Mouse (Mus musculus): Measurements from ENCODE around the gene Akr1cl.
"Not testable (repeated sequence)": the region's sequence is repeated elsewhere in the genome, so short reads cannot be mapped to it uniquely, and the experiment has no call there.

Akr1cl gene

DNA sequence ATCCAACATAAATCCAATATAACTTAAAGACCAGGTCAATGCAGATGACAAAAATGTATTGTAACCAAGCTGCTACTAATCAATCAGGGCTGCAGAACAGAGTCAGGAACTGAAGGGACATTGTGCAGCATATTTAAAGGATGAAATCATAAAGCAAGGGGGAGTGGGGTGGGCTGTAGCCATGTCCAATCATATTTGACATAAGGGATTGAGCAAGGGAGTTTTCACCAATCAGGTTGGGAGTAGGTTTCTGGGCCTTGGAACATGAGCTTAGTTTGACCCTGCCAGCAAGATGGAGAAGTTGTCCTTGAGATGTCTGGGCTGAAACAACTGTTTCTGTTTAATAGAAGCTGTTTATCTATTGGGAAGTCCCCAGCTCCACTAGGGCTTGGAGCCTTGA, at the start of gene Akr1cl:
Gene Akr1cl (minus strand): TSS at position 119 of the 400 bp plus-strand sequence.
- no peak for DNase-seq (ENCODE audit: low read depth, low spot score)

DNA sequence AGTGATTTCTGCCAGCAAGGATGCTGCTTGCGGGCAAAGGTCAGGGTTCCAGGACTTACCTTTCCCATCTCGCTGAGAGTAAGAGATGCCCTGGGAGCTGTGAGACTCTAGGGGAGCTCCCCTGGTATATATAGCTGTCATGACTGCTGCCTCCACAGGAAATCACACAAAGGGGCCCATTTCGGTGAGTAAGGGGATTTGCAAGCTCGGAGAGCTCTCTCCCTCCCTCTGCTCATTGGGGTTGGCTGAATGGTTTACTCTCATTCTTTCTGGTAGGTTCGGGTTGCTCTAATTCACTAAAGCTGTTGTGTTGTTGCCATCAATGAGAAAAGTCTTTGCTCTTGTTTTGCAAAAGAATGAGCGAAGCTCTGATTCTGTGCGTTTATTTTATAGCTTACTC, 49.6 kb upstream of the Akr1cl start, which contains the start of gene Crygb:
Gene Crygb (minus strand): TSS at position 101 of the 400 bp plus-strand sequence.
- DNase-seq (ENCODE audit: low read depth, low spot score) = no peak

DNA sequence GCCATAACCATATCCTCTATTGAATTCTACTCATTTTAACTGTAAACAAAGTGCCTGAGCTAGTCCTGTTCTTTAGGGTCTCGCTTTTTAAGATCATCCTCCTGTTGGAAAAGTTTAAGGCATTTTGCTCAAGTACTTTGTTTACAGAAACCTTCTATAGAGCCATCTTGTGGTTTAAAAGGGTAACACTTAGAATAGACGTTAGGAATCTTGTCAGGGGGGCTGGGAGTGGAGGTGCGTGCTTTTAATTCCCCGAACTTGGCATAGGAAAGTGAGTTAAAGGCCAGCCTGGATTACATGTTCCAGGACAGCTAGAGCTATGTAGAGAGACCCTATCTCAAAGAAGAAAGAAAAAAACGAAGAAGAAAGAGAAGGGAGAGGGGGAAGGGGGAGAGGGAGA, 43.0 kb upstream of the Akr1cl start:
- DNase-seq (ENCODE audit: low read depth, low spot score) = peak; percentile 37

DNA sequence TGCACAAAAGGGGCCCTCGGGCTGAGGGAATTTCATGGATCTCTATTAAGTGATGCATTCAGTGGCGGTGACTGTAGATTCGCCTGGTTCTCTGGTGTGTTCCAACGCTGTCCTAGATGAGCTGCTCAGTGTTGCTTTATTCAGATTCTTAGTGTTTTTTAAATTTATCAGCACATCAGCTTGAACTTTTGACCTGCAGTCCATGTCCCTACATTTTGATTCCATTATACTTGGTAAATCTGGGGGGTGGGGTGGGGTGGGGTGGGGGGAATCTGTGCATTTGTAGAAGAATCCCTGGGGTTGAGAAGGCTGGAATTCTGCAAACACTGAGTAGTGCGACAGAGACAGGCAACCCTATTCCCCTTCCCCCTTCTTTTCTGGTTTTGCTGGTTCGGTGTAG, 41.0 kb upstream of the Akr1cl start, which contains the start of gene Crygc:
Gene Crygc (minus strand): TSS at position 101 of the 400 bp plus-strand sequence.
- no peak for DNase-seq (ENCODE audit: low read depth, low spot score)

DNA sequence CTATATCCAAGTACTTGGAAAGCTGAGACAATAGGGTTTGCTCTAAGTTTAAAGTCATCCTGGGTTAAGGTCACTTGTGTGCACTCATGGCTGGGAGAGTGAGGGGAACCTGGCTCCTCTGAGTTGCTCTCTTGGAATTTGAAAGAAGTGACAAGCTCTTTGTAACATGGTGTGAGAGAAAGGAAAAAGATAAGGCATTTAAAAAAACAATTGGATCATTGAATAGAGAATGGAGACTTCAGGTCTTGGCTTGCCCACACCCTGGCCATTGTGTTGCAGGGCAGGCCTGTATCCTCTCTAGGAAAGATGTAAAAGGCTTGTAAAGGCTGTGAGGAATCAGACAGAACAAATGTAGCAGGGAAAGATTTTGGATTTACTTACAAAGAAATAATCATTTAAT, 35.3 kb upstream of the Akr1cl start:
- DNase-seq (ENCODE audit: low read depth, low spot score) = peak; percentile 75

DNA sequence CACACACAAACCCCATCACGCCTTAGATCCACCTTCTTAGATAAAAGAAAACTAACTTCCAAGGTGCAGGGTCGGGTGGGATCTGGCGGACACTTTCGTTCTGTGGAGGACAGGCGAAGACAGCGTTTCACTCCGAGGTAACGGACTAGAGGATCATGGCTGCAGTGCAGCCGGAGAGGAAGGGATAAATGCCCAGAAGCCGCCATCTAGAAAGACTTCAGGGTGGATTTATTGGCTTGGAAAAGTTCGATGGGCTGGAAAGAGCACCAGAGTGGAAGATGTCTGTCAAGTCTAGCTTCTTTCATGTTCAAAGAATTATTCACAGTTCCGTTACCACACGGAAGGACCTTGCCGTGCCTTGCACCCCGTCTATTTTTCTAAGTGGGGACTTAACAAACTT, 31.6 kb upstream of the Akr1cl start:
- no peak for DNase-seq (ENCODE audit: low read depth, low spot score)

DNA sequence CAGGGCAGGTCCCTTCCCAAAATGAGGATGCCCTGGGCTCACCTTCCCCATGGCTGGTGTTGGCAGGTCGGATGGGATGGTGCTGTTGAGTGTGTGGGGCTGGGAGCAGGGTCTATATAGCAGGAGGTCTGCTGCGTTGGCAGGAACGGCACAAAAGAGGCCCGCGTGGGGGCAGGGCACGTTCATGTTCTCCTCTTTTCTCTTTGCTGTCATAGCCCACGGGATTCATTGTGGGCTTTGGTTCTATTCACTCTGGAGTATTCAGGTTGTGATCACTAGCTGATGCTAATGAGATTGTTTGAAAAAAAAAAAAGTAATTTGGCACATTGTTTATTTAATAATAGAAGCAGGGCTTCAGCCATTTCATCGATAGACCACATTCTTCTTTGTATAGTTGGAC, 30.8 kb upstream of the Akr1cl start, which contains the start of gene Crygd:
Gene Crygd (minus strand): TSS at position 101 of the 400 bp plus-strand sequence.
- DNase-seq (ENCODE audit: low read depth, low spot score) = no peak

DNA sequence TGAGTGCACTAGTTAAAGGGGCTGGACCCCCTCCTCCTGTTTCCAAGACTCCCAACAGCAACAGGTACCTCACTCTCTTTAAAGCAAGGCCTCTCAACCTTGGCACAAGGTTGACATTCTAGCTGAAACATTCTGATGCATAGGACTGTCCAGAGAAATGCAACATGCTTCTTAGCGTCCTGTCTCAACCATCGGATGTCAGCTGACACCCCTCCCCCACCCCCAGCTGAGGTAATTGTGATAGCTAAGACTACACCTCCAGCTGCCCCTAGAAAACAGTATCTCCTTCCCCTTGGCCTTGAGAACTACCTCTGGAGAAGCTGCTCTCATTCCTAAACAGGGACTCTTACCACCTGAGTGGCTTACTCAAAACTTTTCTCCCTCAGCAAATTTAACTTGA, 19.6 kb upstream of the Akr1cl start:
- DNase-seq (ENCODE audit: low read depth, low spot score) = peak; percentile 56

DNA sequence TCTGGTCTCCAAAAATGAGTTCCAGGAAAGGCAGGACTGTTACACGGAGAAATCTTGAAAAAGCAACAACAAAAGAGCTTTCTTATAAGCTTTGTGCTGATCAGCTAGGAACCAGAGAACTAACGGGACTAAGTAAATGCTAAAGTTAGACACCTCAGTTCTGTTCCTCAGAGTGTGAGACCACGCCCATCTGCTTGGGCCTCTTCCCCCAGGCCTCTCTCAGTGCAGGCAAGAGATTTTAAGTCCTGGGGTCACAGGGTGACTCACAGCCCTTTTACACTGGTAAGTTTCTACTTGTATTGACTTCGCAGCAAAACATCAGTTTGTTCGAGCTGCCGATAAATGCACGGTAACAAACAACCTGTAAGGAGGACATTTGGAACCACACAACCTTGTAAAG, 19.1 kb upstream of the Akr1cl start:
- DNase-seq (ENCODE audit: low read depth, low spot score) = peak; percentile 64

DNA sequence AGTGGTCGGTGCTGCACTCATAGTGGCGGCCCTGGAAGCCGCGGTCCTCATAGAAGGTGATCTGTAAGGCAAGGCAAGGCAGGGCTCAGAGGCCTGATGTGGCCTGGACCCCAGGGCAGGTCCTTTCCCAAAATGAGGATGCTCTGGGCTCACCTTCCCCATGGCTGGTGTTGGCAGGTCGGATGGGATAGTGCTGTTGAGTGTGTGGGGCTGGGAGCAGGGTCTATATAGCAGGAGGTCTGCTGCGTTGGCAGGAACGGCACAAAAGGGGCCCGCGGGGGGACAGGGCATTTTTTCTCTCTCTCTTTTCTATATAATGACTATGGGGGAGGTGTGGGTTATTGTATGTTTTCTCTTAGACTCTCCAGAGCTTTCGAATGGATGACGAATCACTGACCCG, 18.4 kb upstream of the Akr1cl start, which contains the start of gene Cryge:
Gene Cryge (minus strand): TSS at position 198 of the 400 bp plus-strand sequence.
- DNase-seq (ENCODE audit: low read depth, low spot score) = not testable (repeated sequence)

DNA sequence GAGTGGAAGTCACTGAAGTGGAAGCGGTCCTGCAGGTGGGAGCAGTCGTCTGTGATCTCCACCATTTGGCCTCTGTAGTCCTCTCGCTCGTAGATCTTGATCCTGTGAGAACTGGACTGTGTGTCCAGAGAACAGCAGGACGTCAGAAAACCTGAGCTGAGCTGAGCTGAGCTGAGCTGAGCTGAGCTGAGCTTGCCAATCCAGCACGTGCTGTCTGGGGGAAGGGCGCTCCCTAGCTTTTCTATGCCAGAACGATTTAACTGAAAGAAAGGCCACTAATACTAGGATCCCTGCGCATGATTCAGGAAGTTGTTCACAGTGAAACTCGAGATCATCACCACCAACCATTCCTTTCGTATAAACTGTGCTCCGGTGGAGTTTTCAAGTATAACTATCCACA, 16.2 kb upstream of the Akr1cl start:
- DNase-seq (ENCODE audit: low read depth, low spot score) = peak; percentile 62

DNA sequence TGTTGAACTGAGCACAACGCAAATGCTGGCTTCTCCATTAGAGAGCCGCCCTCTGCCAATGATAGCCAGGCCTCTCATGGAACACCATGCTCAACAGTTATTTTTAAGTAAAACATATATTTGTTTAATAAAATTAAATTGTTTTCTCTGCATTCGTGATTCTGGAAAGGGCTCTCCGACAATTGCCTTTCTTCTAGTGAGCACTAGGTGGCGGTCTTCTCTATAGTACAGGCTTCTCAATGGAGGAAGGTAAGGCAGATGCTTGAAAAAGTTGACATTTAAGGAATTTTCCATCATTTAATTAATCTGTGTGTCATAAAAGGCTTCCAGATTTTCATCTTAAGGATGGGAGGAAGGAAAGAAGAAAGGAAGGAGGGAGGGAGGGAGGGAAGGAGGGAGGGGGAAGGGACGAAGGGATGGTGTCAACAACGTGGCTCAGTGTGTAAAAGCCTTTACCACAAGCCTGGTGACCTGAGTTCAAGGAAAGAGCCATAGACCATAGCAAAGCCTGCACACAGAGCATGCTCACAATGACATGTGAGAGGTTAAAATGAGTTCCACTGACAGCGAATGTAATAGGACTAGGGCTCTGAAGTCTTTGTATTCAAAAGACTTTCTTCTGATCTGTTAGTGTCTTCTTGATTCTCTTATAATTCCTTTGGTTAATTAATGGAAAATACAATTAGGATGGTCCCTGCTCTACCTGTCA, 14.0 kb upstream of the Akr1cl start:
- peak; percentile 35 for DNase-seq (ENCODE audit: low read depth, low spot score)

DNA sequence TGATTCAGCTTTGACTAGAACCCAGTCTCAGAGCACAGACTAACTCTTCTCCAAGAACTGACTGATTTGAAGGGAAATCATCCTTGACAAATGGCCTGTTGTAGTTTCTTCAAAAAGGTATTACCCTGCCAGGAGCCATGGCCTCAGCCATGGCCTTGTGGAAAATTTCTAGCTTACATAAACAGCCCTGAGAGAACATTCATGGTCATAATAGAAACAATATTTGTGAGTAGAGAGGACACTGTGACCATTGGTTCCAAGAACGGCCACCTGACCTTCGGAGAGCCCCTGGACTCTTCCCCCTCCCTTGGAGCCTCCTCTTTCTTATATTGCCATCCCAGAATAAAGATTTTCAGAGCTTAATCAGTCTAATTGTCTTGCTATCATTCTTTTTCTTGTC, 10.9 kb upstream of the Akr1cl start:
- no peak for DNase-seq (ENCODE audit: low read depth, low spot score)

DNA sequence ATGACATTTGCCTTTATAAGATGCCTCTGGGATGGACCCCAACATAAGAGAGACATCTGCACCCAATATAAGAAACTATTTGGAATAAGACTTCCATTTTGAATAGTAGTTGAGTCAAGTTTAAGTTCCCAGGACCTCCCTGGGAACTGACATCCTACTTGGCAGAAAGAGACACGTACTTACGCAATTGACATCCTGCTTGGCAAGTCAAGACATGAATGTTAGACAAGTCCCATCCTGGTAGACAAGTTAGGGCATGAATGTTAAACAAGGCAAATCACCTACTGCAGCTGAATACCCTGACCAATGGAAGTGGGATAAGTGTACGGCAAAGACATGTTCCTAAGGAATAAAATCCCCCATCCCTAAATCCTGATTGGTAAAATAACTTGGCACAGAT, 9.3 kb upstream of the Akr1cl start:
- no peak for DNase-seq (ENCODE audit: low read depth, low spot score)

DNA sequence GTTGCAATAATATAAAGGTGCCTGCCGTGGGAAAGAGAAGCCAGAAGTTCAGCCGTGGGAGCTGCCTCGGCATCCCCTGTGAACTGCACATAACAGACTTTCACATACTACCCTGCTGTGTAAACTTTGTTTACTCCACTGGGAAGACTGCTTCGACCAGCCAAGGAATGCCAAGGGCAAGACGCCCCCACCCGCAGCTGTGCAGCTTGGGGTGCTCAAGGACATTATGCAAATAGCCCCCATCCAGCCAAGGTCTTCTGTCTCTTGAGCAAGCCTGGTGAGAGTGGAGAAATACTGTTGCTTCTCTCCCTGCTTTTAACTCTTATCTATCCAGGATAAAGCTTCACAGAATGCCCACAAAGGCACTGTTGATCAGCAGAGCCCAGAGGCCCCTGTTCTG, 8.2 kb upstream of the Akr1cl start:
- DNase-seq (ENCODE audit: low read depth, low spot score) = peak; percentile 91

DNA sequence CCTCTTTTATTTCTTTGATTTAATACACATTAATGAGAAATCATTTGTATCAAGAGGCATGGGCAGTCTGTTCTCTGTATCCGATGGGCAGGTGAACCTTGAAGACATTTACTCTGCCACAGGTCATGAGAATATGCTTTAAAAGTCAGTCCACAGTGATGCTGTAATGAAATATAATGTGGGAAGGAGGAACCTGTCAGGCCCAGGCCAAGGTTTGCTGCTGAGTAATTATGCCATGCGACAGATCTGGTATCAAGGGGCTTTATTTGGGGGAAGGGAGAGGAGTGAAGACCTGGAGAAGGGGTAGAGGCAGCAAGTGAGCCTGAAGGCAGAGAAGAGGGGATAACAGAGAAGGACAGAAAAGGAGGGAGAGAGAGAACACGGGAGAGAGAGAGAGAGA, 7.1 kb upstream of the Akr1cl start:
- no peak for DNase-seq (ENCODE audit: low read depth, low spot score)

DNA sequence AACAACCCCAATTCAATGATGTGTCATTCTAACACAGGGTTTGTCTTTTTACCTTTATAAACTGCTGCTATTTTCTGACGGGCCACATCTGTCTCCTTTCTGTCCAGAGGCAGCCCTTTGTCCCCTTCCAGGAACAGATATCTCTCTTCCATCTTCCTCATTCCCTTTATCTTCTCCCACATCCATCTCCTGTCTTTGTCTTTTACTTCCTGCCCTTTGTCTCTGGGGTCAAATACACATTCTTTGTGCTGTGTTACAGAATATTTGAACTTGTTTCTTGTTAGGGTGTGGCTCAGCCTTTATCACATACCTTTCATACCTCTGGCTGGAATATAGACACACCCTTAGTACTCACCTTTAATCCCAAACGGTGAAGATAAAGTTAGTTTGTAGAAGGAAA, 5.0 kb upstream of the Akr1cl start:
- peak; percentile 85 for DNase-seq (ENCODE audit: low read depth, low spot score)

DNA sequence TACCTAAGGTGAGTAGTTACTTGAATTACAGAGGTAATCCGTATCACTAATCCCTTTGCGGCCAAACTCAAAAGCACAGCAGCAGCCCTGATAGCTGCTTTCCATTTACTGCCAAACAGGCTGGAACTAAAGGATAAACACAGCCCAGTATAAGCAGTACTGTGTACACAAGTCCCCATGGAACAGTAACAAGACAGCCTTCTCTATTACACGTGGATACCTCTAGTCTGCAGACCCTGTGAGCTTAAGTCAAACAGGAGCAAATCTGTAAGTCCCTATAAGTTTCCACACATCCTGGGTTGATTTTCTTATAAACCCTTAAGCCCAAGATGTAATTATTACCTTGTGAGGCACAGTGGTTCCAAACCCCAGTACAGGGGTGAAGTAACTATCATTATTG, 3.0 kb upstream of the Akr1cl start:
- no peak for DNase-seq (ENCODE audit: low read depth, low spot score)

DNA sequence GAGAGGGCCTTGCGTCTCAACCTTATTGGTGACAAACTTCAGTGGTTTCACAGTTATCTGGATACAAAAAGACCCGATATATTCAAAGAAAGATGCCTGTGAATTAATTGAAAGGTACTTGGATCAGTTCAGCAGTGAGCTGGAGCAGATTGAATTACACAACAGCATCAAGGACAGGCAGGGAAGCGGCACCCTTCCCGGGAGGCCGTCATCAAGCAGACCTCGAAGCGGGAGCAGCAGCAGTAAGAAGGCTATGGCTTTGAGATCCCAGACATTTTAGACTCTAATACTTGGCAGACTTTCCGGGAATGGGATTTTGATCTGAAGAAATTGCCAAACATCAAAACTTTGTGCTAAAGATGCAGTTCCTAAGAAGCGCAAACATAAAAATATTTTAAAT, 4.4 kb downstream of the Akr1cl start:
- DNase-seq (ENCODE audit: low read depth, low spot score) = no peak

DNA sequence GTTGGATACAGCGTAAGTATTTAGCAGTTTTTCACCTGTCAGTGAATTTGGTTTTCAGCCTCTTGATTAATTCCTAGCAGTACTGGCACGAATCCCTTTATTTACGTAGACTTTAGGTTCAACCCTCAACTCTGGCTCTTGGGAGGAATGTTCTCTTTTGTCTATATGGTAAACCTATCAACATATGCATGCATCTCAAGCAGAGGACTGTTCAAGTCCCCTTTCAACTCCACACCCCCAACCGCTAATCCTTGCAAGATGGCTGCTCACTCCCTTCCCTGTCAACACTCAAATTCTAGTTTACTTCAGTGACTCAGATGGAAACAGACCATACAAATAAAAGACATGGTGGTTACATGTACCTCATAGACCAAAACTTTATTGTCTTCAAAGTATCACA, 19.8 kb downstream of the Akr1cl start:
- peak; percentile 71 for DNase-seq (ENCODE audit: low read depth, low spot score)

DNA sequence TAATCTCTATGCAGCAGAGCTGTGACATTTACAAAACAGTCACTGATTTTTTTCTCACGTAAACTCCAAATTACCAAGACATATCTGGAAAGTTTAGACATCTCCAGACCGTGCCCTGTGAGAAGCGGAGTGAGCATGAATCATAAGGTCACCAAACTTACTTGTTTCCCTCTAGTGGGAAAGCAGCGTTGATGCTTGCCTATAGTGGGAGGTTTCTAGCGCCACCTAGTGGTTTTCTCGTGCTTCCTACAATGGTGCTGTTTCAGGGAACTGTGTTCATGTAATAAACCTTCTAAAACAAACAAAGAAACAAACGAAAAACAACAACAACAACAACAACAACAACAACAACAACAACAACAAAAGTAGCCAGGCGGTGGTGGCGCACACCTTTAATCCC, 22.4 kb downstream of the Akr1cl start:
- peak; percentile 94 for DNase-seq (ENCODE audit: low read depth, low spot score)

DNA sequence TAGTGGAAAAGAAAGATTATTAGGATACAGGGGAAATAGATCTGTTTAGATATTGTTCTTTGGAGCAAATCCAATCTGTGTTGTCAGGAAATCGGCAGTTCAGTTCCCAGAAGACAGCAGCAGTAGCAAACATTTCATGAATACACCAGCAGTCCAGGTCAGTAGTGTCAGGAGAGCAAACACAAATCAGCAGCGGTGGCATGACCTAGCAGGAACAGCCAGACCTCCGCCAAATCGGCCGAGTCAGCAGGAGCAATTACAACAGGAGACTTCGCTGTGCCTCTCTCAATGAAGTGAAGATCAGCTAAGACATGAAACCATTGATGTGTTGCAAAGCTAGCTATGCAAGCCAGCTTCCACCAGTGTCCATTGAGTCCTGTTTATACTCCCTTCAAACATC, 27.0 kb downstream of the Akr1cl start:
- DNase-seq (ENCODE audit: low read depth, low spot score) = no peak

DNA sequence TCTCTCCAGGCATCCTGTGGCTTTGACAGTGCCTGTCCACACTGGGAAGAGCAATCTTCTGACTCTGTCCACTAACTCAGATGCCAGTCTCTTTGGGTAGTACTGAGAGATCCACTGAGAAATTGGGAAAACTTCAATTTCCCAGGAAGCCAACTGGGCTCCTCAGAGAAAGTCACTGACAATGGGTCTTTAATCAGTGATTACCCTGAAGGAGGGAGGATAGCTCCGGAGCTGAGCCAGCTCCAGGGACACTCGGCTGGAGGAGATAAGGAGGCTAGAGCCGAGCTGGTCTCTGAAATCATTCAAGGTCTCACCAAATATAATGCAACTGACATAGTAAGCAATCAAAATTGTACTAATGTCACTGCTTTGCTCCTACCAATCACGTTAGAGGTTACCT, 28.0 kb downstream of the Akr1cl start:
- DNase-seq (ENCODE audit: low read depth, low spot score) = no peak

DNA sequence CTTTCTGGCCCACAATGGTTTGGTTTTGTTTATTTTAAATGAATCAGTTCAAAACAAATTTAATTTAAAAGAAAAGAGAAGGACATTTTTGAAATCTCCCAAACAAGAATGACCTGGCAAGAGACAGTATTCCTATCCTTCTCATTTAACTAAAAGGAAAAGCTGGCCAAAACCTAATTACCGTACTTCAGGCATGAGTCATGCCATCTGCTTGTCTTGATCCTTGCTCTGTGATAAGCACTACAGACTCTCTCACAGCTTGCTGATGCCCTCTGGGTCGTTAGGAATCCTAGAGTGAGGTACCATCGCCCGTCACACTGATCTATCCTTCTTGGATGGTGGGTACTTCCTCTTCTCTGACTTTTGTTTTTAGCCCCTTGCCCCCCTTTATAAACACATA, 39.4 kb downstream of the Akr1cl start:
- no peak for DNase-seq (ENCODE audit: low read depth, low spot score)

Measured in ES-CJ7 (cell line).